Mouse (Mus musculus): Measurements from ENCODE around the gene Kdelr1.

DNA sequence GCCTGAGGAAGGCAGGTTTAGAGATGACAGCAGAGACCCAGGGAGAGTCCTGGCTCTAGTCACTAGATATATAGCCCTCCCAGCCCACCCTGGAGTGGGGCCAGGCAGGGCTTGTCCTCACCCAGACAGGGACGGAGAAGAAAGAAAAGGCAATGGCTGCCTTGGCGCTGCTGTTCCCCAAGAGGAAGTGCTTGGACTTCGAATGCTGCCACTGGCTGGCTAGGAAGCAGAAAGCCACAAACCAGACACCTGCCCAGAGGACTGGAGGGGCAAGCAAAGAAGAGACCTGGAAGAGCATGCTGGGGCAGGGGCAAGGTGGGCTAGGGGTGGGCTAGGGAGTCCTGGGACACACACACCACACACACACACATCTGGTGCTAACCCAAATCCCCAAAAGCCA lies 14.7 kb downstream of the Kdelr1 start:
- TF ChIP-seq SRF (IDR thresholded peaks at IDR 0.05; ENCODE audit: control insufficient read depth, insufficient read length, low read depth) (no peak), POLR2A (IDR thresholded peaks at IDR 0.05; ENCODE audit: insufficient read length, low read depth) (no peak), MAX (IDR thresholded peaks at IDR 0.05; ENCODE audit: low read depth) (no peak), MYOG (IDR thresholded peaks at IDR 0.05; ENCODE audit: control insufficient read depth in 1 of 3, insufficient read depth in 1 of 3, insufficient read length in 2 of 3, low read depth in 2 of 3) (no peak), USF1 (IDR thresholded peaks at IDR 0.05; ENCODE audit: low read depth) (no peak), CEBPB (IDR thresholded peaks at IDR 0.05; ENCODE audit: insufficient read depth, poor library complexity, severe bottlenecking) (no peak), POLR2AphosphoS2 (IDR thresholded peaks at IDR 0.05; ENCODE audit: insufficient read length, low read depth) (peak; percentile 32)

All from myocyte (in vitro differentiated cells).